Mouse (Mus musculus) lung, adult 10 weeks (tissue): ENCODE results near the gene Snrpa. TPM values are rescaled to one million over a fixed set of nuclear protein-coding genes. Genes with fewer than 3 reads are reported as not detected.

Experiments used
- polyA plus RNA-seq: library from polyadenylated mRNA; stranded (reverse); fragments of 350-450 nt; fragmentation: Illumina TruSeq; extraction: RNeasy Lipid Tissue Mini Kit (QIAGEN cat#74804); gene quantifications from one replicate; pipeline ENCODE4 v1.2.3, GENCODE M21; 2014; ENCODE audit warnings: low read depth, low replicate concordance; ENCODE audit not compliant: insufficient read depth

The Snrpa gene
- 42.6 TPM for polyA plus RNA-seq

GRCm38 (mm10) chr7:27195681-27196611, at the start of gene Snrpa, which contains the start of gene BC024978:
Snrpa (minus strand) TSS chr7:27196271.
BC024978 (plus strand) TSS chr7:27195781.

DNA sequence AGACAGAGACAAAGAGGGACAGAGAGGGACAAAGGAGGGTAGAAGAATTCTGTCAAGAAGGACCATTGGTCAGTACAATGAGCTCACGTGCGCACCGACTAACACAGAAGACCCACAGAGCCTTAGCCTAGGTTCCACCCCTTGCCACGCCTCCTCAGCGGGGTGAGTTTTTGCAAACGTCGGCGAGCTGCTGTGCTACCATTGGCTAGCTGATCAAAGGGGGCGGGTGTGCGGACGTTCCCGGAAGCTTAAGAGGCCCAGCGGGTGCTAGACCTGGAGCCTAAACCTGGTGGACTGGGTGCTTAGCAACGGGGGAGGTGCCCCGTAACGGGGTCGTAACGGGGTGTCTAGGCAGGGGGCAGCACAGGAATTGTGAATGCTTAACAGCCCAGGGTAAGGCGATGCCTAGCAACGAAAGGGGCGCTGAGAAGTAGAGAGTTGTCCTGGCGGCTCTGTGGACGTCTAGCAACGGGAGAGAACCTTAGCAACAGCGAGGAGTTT, 36.8 kb upstream of the Snrpa start, which contains the start of gene Coq8b:
TSS of gene Coq8b (plus strand) at position 243 of the 501 bp plus-strand sequence.

DNA sequence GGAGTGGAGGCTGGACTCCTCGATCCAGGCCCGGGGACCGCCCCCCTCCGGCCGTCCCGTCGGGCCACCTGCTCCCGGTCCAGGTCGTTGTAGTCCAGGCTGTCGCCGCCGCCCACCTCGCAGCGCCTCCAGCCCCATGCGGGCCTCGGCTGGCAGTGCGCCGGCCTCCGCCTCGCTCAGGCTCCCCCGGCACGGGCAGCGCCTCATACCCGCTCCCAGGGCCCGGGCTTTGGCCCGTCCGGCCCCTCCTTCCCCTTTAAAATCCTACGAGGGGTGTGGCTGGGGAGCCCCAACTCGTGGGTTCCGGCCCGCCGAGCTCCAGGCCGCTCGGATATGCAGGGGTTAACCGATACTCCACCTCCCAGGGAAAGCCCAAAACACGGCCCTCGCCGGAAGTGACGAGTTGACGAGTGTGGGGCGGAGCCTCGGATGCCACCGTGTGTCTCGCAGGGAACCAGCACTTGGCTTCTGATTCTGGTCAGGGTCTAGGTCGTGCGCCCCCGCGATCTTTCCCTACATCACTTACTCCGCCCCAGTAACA, 32.3 kb upstream of the Snrpa start, which contains the start of gene Itpkc:
TSS of gene Itpkc (minus strand) at position 381 of the 541 bp plus-strand sequence.

GRCm38 (mm10) chr7:27180837-27181695, 15.0 kb downstream of the Snrpa start, which contains the start of the genes Gm21983 and Mia:
Gm21983 (minus strand) TSS chr7:27181086.
Mia (minus strand) TSS chr7:27181157.

GRCm38 (mm10) chr7:27178324-27179216, 17.5 kb downstream of the Snrpa start, which contains the start of gene Rab4b:
Rab4b (minus strand) TSS chr7:27178896.

DNA sequence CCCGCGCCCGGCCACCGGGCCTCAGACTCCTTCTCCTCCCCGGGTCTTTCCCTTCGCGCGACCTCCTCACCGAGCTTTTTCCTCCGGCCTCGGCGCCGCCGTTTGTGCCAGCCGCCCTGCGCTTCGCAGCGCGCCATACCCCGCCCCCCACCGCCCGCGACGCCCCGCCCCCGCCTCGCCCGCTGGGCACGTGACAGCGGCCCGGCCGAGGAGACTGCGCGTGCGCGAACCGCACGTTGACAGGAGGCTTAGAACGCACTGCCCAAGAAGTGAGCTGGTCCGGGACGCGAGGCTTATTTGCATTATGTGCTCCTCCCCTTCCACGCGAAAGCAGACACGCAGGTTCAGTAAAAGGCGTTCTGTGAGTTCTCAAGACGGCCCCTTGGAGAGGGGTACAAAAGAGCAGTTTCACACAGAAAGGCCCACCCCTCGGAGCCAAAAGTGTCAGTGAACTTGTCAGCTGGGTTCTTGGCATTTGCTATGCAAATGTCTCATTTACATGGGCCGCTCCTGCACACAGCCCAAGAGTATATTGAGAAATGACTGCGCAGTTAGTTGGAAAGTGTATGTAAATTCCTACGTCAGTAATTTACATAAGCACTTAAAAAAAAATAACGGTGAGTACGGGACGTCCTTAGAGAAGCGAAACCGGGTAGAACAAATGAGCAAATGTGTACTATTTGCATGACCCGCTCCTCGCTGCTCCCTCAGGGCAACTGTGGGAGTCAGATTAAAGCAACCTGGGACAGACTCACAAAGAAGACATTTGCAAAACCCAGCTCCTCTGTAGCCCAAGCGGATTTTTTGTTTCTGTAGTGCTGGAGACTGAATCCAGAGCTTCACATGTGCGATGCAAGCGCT, 29.2 kb downstream of the Snrpa start, which contains the start of gene Egln2:
TSS of gene Egln2 (minus strand) at position 189 of the 861 bp plus-strand sequence.

DNA sequence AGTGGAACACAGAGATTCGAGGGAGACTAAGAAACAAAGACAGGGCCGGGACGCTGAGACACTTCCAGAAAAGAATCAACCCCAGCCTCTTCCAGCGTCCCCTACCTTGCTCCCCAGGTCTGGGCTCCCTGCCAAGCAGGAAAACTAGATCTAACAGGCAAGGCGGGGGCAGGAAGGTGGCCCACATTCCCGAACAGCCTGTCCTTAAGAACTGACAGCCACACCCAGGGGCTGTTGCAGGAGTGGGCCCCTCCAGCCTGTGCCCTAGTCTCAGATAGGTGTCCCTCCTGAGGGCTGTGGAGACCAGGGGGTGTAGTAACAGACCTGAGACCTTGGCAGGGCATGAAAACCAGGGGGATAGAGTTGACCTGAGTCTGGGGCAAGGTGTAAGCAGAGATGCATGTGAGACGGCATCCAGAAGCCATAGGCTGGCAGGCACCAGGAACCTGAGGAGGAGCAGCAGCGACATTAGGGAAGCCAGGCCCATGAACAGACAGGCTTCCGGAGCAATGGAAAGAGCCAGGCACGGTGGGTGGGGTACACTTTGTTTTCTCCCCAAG, 42.8 kb downstream of the Snrpa start, which contains the start of gene Cyp2t4:
TSS of gene Cyp2t4 (plus strand) at position 510 of the 560 bp plus-strand sequence.

Other genes starting within 250 kb of the Snrpa start
- not detected for gene Cyp2a12, start 167.2 kb downstream of the Snrpa start, polyA plus RNA-seq
- 1,698 TPM for gene Cyp2f2, start 76.4 kb downstream of the Snrpa start, polyA plus RNA-seq
- not detected for gene Cyp2t4, start 42.6 kb downstream of the Snrpa start, polyA plus RNA-seq
- 58.1 TPM for gene Egln2, start 29.5 kb downstream of the Snrpa start, polyA plus RNA-seq
- gene Rab4b, start 17.4 kb downstream of the Snrpa start, polyA plus RNA-seq, result 40.8 TPM
- gene Gm21983, start 15.2 kb downstream of the Snrpa start, polyA plus RNA-seq, result not detected
- gene Mia, start 15.1 kb downstream of the Snrpa start, polyA plus RNA-seq, result 13.1 TPM
- 4.4 TPM for gene BC024978, start 490 bp downstream of the Snrpa start, polyA plus RNA-seq
- gene Itpkc, start 32.4 kb upstream of the Snrpa start, polyA plus RNA-seq, result 4.7 TPM
- 28.4 TPM for gene Coq8b, start 36.8 kb upstream of the Snrpa start, polyA plus RNA-seq
- 7.2 TPM for gene Numbl, start 62.2 kb upstream of the Snrpa start, polyA plus RNA-seq
- 197 TPM for gene Ltbp4, start 141.4 kb upstream of the Snrpa start, polyA plus RNA-seq
- gene Shkbp1, start 159.7 kb upstream of the Snrpa start, polyA plus RNA-seq, result 25.2 TPM
- not detected for gene Gm20479, start 161.1 kb upstream of the Snrpa start, polyA plus RNA-seq